In genomic region chr7:45920583-45921241, GRCm38 (mm10) we compare ENCODE assay signal across 9 mouse cellular contexts. TPM values are rescaled to one million over a fixed set of nuclear protein-coding genes. Genes with fewer than 3 reads are reported as not detected.
DNase-seq lines count a peak whose midpoint lies in the region; ATAC-seq and TF ChIP-seq lines count a peak whose summit lies in the region.
"Had no signal": no experiment of that assay in that cellular context is flagged by ENCODE, and none has a peak within 500 bp of the region (broad histone marks: within the 10 kb centered on the region; RNA-seq: fewer than 3 reads in every experiment).

No protein-coding gene starts in this region.

- H3K4me3 ChIP-seq in spleen, adult 2 months (ENCODE audit: extremely low read depth, insufficient read depth, insufficient read length), result peak overlapping the region; percentile 72
- H3K4me3 ChIP-seq in heart, postnatal 0 days (ENCODE audit: low read depth, low read length), result peak overlapping the region; percentile 50
- peak overlapping the region; percentile 52 for H3K4me3 ChIP-seq in lung, embryonic 14.5 days (ENCODE audit: low read depth, low read length)

- H3K9me3 ChIP-seq in heart, postnatal 0 days (replicated peaks; ENCODE audit: control insufficient read depth, low read length), result no peaks in the 10 kb centered on the region
- H3K9me3 ChIP-seq in lung, embryonic 14.5 days (ENCODE audit: low read depth, low read length), result no peaks in the 10 kb centered on the region

- TF ChIP-seq EP300 in heart, postnatal 0 days (IDR thresholded peaks at IDR 0.05; ENCODE audit: low read depth), result no peak

- peak overlapping the region; percentile 93 for H3K27ac ChIP-seq in spleen, adult 2 months (ENCODE audit: insufficient read depth, low read length)
- H3K27ac ChIP-seq in heart, postnatal 0 days (ENCODE audit: low read depth), result peak overlapping the region; percentile 76
- peak overlapping the region; percentile 87 for H3K27ac ChIP-seq in lung, embryonic 14.5 days (ENCODE audit: low read depth)

- TF ChIP-seq POLR2A in spleen, adult 2 months (IDR thresholded peaks at IDR 0.05; ENCODE audit: low read depth, low read length), result no peak

- ATAC-seq in CD4-positive, CD25-positive, alpha-beta regulatory T cell, adult 4 months, result no peak
- no peak for ATAC-seq in heart, postnatal 0 days (ENCODE audit: insufficient read depth, low read depth)
- no peak for ATAC-seq in lung, embryonic 14.5 days (ENCODE audit: insufficient read depth)
- ATAC-seq in erythroid progenitor cell, adult 5-6 weeks (replicated peaks; ENCODE audit: low FRiP score, poor library complexity, severe bottlenecking), result no peak

- peaks cover 7% of the 10 kb centered on the region for H3K36me3 ChIP-seq in spleen, adult 2 months (ENCODE audit: control insufficient read depth, insufficient read depth, low read length)
- 0 out of 2 replicates have a peak, but pooled peaks cover 3% of the 10 kb centered on the region for H3K36me3 ChIP-seq in heart, postnatal 0 days (replicated peaks; ENCODE audit: control insufficient read depth, insufficient read depth, low read length)
- H3K36me3 ChIP-seq in lung, embryonic 14.5 days (ENCODE audit: insufficient read depth), result peaks cover 11% of the 10 kb centered on the region; the same call in 1 of the 2 replicates

- H3K4me1 ChIP-seq in spleen, adult 2 months (ENCODE audit: control insufficient read depth, insufficient read depth, insufficient read length), result peaks cover 44% of the 10 kb centered on the region
- peaks cover 6% of the 10 kb centered on the region; the same call in 1 of the 2 replicates for H3K4me1 ChIP-seq in heart, postnatal 0 days (ENCODE audit: control insufficient read depth, insufficient read depth)
- peaks cover 35% of the 10 kb centered on the region for H3K4me1 ChIP-seq in lung, embryonic 14.5 days (ENCODE audit: insufficient read depth)

- H3K27me3 ChIP-seq in spleen, adult 2 months (ENCODE audit: control insufficient read depth, insufficient read depth, low read length), result no peaks in the 10 kb centered on the region
- H3K27me3 ChIP-seq in heart, postnatal 0 days (ENCODE audit: control insufficient read depth, insufficient read depth, low read length), result no peaks in the 10 kb centered on the region
- no peaks in the 10 kb centered on the region for H3K27me3 ChIP-seq in lung, embryonic 14.5 days (ENCODE audit: insufficient read depth, low read length)

- H3K9ac ChIP-seq in heart, postnatal 0 days (replicated peaks; ENCODE audit: low read depth, low read length), result peak overlapping the region; percentile 57
- H3K9ac ChIP-seq in lung, embryonic 14.5 days, result peak overlapping the region; percentile 67

- whole genome bisulfite sequencing in spleen, adult 2 months, result 3% methylated on average over 9 of the region's 9 CpGs
- WGBS in heart, postnatal 0 days, result 26% methylated on average over 9 of the region's 9 CpGs
- whole genome bisulfite sequencing in lung, embryonic 14.5 days, result 16% methylated on average over 9 of the region's 9 CpGs

- peak; percentile 48 for DNase-seq in CD4-positive, CD25-positive, alpha-beta regulatory T cell, adult 2 months (ENCODE audit: low read depth, low spot score)
- no peak for DNase-seq in spleen, adult 2 months (ENCODE audit: low read depth in 1 of 2, low spot score in 2 of 2)
- DNase-seq in spleen, postnatal 36 days (ENCODE audit: low spot score in 2 of 2), result no peak
- no peak for DNase-seq in heart, postnatal 0 days (ENCODE audit: low spot score)
- DNase-seq in lung, embryonic 14.5 days, result peak; percentile 28
- peak; percentile 47 for DNase-seq in thymus, postnatal 4 days

- TF ChIP-seq CTCF in spleen, adult 2 months (IDR thresholded peaks at IDR 0.05; ENCODE audit: extremely low read depth, insufficient read depth, insufficient read length, insufficient replicate concordance), result no peak
- TF ChIP-seq CTCF in heart, postnatal 0 days (IDR thresholded peaks at IDR 0.05; ENCODE audit: low read depth), result no peak
- no peak for TF ChIP-seq CTCF in lung, embryonic 14.5 days (IDR thresholded peaks at IDR 0.05; ENCODE audit: low read depth)

- peak overlapping the region; percentile 60 for H3K4me2 ChIP-seq in heart, postnatal 0 days (ENCODE audit: low read depth, low read length)
- H3K4me2 ChIP-seq in lung, embryonic 14.5 days, result peak overlapping the region; percentile 69

RNA-seq across cellular contexts. Expression of gene Emp3, which starts 0.5 kb away (rescaled TPM):
- 100 to 1,000 TPM; 575 to 614 TPM for polyA plus RNA-seq in CD4-positive, CD25-positive, alpha-beta regulatory T cell, adult 4 months (2017; shearing (Covaris generic))
- 245 and 301 TPM in 2 replicates for polyA plus RNA-seq in spleen, adult 2 months (2012; rRNA removed)
- 43.4 and 46.1 TPM in 2 replicates for total RNA-seq in heart, postnatal 0 days (2014; rRNA removed; ENCODE audit: low replicate concordance)
- polyA plus RNA-seq in heart, postnatal 0 days (2015; fragmentation: Nextera tagmentation; extraction: Ambion mirVana), result 73.0 and 75.6 TPM in 2 replicates
- 164 and 174 TPM in 2 replicates for polyA plus RNA-seq in lung, embryonic 14.5 days (2014; fragmentation: Nextera tagmentation; extraction: Ambion mirVana)
- total RNA-seq in erythroid progenitor cell, adult 5-6 weeks (2015; ENCODE audit: low replicate concordance), result 75.5 and 85.4 TPM in 2 replicates
- 19.1 and 41.8 TPM in 2 replicates for total RNA-seq in erythroid progenitor cell, adult 5-6 weeks (2017; ENCODE audit: low replicate concordance)

RNA-seq across cellular contexts. Expression of gene Ccdc114, which starts 3.2 kb away (rescaled TPM):
- polyA plus RNA-seq in CD4-positive, CD25-positive, alpha-beta regulatory T cell, adult 4 months (2017; shearing (Covaris generic)), result 1 to 10 TPM; 2.9 to 3.7 TPM
- 1.7 TPM in 2 replicates for polyA plus RNA-seq in spleen, adult 2 months (2012; rRNA removed)
- total RNA-seq in heart, postnatal 0 days (2014; rRNA removed; ENCODE audit: low replicate concordance), result 1.2 and 1.7 TPM in 2 replicates
- polyA plus RNA-seq in heart, postnatal 0 days (2015; fragmentation: Nextera tagmentation; extraction: Ambion mirVana), result 2.2 and 2.9 TPM in 2 replicates
- 2.9 and 4.4 TPM in 2 replicates for polyA plus RNA-seq in lung, embryonic 14.5 days (2014; fragmentation: Nextera tagmentation; extraction: Ambion mirVana)
- not detected in 2 replicates for total RNA-seq in erythroid progenitor cell, adult 5-6 weeks (2015; ENCODE audit: low replicate concordance)
- total RNA-seq in erythroid progenitor cell, adult 5-6 weeks (2017; ENCODE audit: low replicate concordance), result 2.6 TPM in 1 of 2 replicates, not detected in the other

RNA-seq across cellular contexts. Expression of gene Tmem143, which starts 24.0 kb away (rescaled TPM):
- 1 to 10 TPM; 5.9 to 8.9 TPM for polyA plus RNA-seq in CD4-positive, CD25-positive, alpha-beta regulatory T cell, adult 4 months (2017; shearing (Covaris generic))
- polyA plus RNA-seq in spleen, adult 2 months (2012; rRNA removed), result 16.6 and 24.5 TPM in 2 replicates
- total RNA-seq in heart, postnatal 0 days (2014; rRNA removed; ENCODE audit: low replicate concordance), result 94.0 and 124 TPM in 2 replicates
- 11.7 and 12.0 TPM in 2 replicates for polyA plus RNA-seq in heart, postnatal 0 days (2015; fragmentation: Nextera tagmentation; extraction: Ambion mirVana)
- 2.7 and 3.5 TPM in 2 replicates for polyA plus RNA-seq in lung, embryonic 14.5 days (2014; fragmentation: Nextera tagmentation; extraction: Ambion mirVana)
- total RNA-seq in erythroid progenitor cell, adult 5-6 weeks (2015; ENCODE audit: low replicate concordance), result 0.84 and 1.1 TPM in 2 replicates
- 4.0 and 4.6 TPM in 2 replicates for total RNA-seq in erythroid progenitor cell, adult 5-6 weeks (2017; ENCODE audit: low replicate concordance)

RNA-seq across cellular contexts. Expression of gene Syngr4, which starts 24.2 kb away (rescaled TPM):
- not detected for polyA plus RNA-seq in CD4-positive, CD25-positive, alpha-beta regulatory T cell, adult 4 months (2017; shearing (Covaris generic))
- 0.28 and 0.56 TPM in 2 replicates for polyA plus RNA-seq in spleen, adult 2 months (2012; rRNA removed)
- 0.27 TPM in 1 of 2 replicates, not detected in the other for total RNA-seq in heart, postnatal 0 days (2014; rRNA removed; ENCODE audit: low replicate concordance)
- 0.58 and 0.71 TPM in 2 replicates for polyA plus RNA-seq in heart, postnatal 0 days (2015; fragmentation: Nextera tagmentation; extraction: Ambion mirVana)
- 1.0 and 1.4 TPM in 2 replicates for polyA plus RNA-seq in lung, embryonic 14.5 days (2014; fragmentation: Nextera tagmentation; extraction: Ambion mirVana)
- not detected in 2 replicates for total RNA-seq in erythroid progenitor cell, adult 5-6 weeks (2015; ENCODE audit: low replicate concordance)
- total RNA-seq in erythroid progenitor cell, adult 5-6 weeks (2017; ENCODE audit: low replicate concordance), result 1.3 TPM in 1 of 2 replicates, not detected in the other
- total RNA-seq: heart, postnatal 36 days had no signal

RNA-seq across cellular contexts. Expression of gene Grin2d, which starts 42.5 kb away (rescaled TPM):
- under 1 TPM in 1 of 2 experiments, not detected in 1; 0.23 TPM for polyA plus RNA-seq in CD4-positive, CD25-positive, alpha-beta regulatory T cell, adult 4 months (2017; shearing (Covaris generic))
- 0.68 and 1.2 TPM in 2 replicates for polyA plus RNA-seq in spleen, adult 2 months (2012; rRNA removed)
- total RNA-seq in heart, postnatal 0 days (2014; rRNA removed; ENCODE audit: low replicate concordance), result 1.0 and 3.1 TPM in 2 replicates
- 0.12 and 0.16 TPM in 2 replicates for polyA plus RNA-seq in heart, postnatal 0 days (2015; fragmentation: Nextera tagmentation; extraction: Ambion mirVana)
- polyA plus RNA-seq in lung, embryonic 14.5 days (2014; fragmentation: Nextera tagmentation; extraction: Ambion mirVana), result 0.41 and 0.43 TPM in 2 replicates
- not detected in 2 replicates for total RNA-seq in erythroid progenitor cell, adult 5-6 weeks (2015; ENCODE audit: low replicate concordance)
- total RNA-seq in erythroid progenitor cell, adult 5-6 weeks (2017; ENCODE audit: low replicate concordance), result not detected in 2 replicates

Comparison
In these comparisons a context has a peak if more than half of its experiments do, and no peak if none do; other contexts are left out.
1. DNase-seq: peak in CD4-positive, CD25-positive, alpha-beta regulatory T cell, adult 2 months (single experiment), lung, embryonic 14.5 days (single experiment) and thymus, postnatal 4 days (single experiment); none in spleen, adult 2 months (0 of 2), spleen, postnatal 36 days (0 of 2) and heart, postnatal 0 days (single experiment).
2. Peak in every context shown above with its lines, with median percentiles within 50 percentile points of each other: H3K27ac ChIP-seq and H3K4me3 ChIP-seq.